Mouse (Mus musculus): ENCODE data around the gene Trafd1. TPM values are rescaled to one million over a fixed set of nuclear protein-coding genes. Genes with fewer than 3 reads are reported as not detected.
"Not testable (repeated sequence)": the region's sequence is repeated elsewhere in the genome, so short reads cannot be mapped to it uniquely, and the experiment has no call there.

Trafd1 gene
- total and polyA plus RNA-seq, 3 experiments, result 13.2 to 20.3 (median 17.5) TPM

DNA sequence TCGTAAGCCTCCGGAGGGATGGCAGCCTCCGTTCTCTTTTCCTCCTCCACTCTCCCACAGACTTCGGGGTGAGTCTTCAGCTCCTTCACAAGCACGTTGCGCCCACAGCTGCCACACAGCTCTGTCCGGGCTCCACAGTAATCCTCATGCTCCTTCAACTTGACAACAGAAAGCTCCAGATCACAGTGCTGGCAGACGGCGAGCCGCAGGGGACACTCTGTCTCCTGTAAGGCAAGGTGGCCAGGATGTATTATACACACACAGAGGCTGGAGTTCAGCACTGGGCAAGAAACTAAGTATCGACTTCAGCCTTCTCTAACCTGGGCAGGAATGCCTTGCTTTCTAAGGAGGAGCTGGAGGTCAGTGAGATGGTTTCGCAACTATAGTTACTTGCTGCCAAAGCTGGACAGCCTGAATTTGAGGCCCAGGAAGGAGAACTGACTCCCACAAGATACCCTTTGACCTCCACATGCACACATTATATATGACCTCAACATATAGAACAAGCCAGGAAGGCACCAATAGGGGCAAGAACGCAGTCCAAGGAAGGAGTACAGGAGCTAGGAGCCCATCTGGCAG lies 6.7 kb downstream of the Trafd1 start:
- H3K4me1 ChIP-seq (ENCODE audit: insufficient read depth, low read depth, low read length), result peaks cover under 1% of the 10 kb centered on the region
- peaks cover 7% of the 10 kb centered on the region for H3K9me3 ChIP-seq (replicated peaks)
- no peak for TF ChIP-seq POLR2AphosphoS5 (IDR thresholded peaks at IDR 0.05; ENCODE audit: insufficient replicate concordance, low read depth, low read length)
- no peak for TF ChIP-seq CTCF (IDR thresholded peaks at IDR 0.05; ENCODE audit: low read depth, low read length)
- TF ChIP-seq GATA2 (IDR thresholded peaks at IDR 0.05; ENCODE audit: borderline replicate concordance, low read depth, low read length), result no peak
- no peak for TF ChIP-seq GATA1 (IDR thresholded peaks at IDR 0.05; ENCODE audit: borderline replicate concordance, low read length)
- ATAC-seq (ENCODE audit: extremely low read depth, insufficient number of reproducible peaks, low FRiP score, poor library complexity, severe bottlenecking) (no peak), DNase-seq (ENCODE audit: low spot score) (no peak)
- peaks cover 86% of the 10 kb centered on the region for H3K36me3 ChIP-seq (replicated peaks)
- H3K4me3 ChIP-seq (ENCODE audit: low read depth, low read length), result no peak overlapping the region
- H3K27me3 ChIP-seq (ENCODE audit: insufficient read depth, low read length), result no peaks in the 10 kb centered on the region

DNA sequence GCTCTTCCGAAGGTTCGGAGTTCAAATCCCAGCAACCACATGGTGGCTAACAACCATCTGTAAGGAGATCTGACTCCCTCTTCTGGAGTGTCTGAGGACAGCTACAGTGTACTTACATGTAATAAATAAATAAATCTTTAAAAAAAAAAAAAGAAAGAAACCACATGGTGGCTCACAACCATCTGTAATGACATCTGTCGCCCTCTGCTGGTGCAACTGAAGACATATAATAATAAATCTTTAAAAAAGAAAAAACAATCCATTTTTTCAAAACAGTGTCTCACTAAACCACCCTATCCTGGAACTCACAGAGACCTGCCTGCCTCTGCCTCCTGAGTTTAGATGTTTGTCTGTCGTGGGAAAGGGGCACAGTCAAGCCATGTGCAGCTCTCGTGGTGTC lies 8.5 kb downstream of the Trafd1 start:
- H3K27me3 ChIP-seq (ENCODE audit: insufficient read depth, low read length); H3K4me1 ChIP-seq (ENCODE audit: insufficient read depth, low read depth, low read length); DNase-seq (ENCODE audit: low spot score); H3K4me3 ChIP-seq (ENCODE audit: low read depth, low read length); ATAC-seq (ENCODE audit: extremely low read depth, insufficient number of reproducible peaks, low FRiP score, poor library complexity, severe bottlenecking); H3K9me3 ChIP-seq (replicated peaks): not testable (repeated sequence)
- peaks cover 91% of the 10 kb centered on the region for H3K36me3 ChIP-seq (replicated peaks)

DNA sequence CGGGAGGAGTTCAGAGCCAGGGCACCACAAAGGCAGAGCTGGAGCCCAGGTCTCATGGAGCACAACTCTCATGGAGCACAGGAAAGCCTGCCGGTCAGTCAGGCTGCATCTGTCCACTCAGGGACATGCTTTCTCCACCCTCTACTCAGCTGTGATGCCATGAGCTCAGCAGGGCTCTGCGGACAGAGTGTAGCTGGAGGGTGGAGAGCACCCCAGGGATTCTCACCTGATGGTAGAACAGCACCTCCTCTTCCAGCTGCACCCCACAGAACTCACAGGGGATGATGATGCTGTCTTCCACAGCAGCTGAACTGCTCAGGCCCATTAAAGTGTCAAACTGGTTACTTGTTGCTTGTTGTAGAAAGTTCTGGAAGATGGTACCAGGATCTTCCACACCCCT lies 10.6 kb downstream of the Trafd1 start:
- peaks cover 88% of the 10 kb centered on the region for H3K36me3 ChIP-seq (replicated peaks)
- no peaks in the 10 kb centered on the region for H3K27me3 ChIP-seq (ENCODE audit: insufficient read depth, low read length)
- ATAC-seq (ENCODE audit: extremely low read depth, insufficient number of reproducible peaks, low FRiP score, poor library complexity, severe bottlenecking), result no peak
- no peak for DNase-seq (ENCODE audit: low spot score)
- H3K4me1 ChIP-seq (ENCODE audit: insufficient read depth, low read depth, low read length), result peaks cover 3% of the 10 kb centered on the region; the same call in 1 of the 2 replicates
- H3K9me3 ChIP-seq (replicated peaks), result no peaks in the 10 kb centered on the region
- no peak overlapping the region for H3K4me3 ChIP-seq (ENCODE audit: low read depth, low read length)
- TF ChIP-seq GATA2 (IDR thresholded peaks at IDR 0.05; ENCODE audit: borderline replicate concordance, low read depth, low read length), result no peak
- TF ChIP-seq TAL1 (conservative IDR thresholded peaks at IDR 0.05; ENCODE audit: low read depth, low read length), result no peak
- no peak for TF ChIP-seq GATA1 (IDR thresholded peaks at IDR 0.05; ENCODE audit: borderline replicate concordance, low read length)
- no peak for TF ChIP-seq CTCF (IDR thresholded peaks at IDR 0.05; ENCODE audit: low read depth, low read length)
- TF ChIP-seq POLR2AphosphoS5 (IDR thresholded peaks at IDR 0.05; ENCODE audit: insufficient replicate concordance, low read depth, low read length), result no peak

DNA sequence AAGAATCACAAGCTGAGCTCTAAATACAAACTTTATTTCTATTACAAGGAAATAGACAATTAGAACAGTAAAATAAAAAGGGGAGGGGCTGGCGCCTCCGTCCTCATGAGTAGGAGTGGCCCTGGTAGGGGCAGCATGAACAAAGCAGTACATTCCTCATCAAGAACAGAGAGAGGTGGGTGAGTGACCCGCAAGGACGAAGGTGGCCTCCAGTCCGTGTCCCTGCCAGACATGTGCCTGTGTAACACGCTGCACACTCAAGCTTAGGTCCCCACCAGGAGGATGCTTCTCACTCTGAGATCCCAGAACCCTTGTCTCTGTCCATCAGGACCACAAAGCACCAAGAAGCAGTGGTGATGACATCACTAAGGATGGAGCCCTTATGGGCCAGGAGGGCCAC lies 13.7 kb downstream of the Trafd1 start:
- no peak for DNase-seq (ENCODE audit: low spot score)
- Histone ChIP-seq H3K4me3 (ENCODE audit: low read depth, low read length) (no peak overlapping the region), H3K4me1 (ENCODE audit: insufficient read depth, low read depth, low read length) (peaks cover 4% of the 10 kb centered on the region; the same call in 1 of the 2 replicates), H3K36me3 (replicated peaks) (peaks cover 90% of the 10 kb centered on the region), H3K27me3 (ENCODE audit: insufficient read depth, low read length) (no peaks in the 10 kb centered on the region), H3K9me3 (replicated peaks) (no peaks in the 10 kb centered on the region)
- no peak for ATAC-seq (ENCODE audit: extremely low read depth, insufficient number of reproducible peaks, low FRiP score, poor library complexity, severe bottlenecking)
- no peak for TF ChIP-seq TAL1 (conservative IDR thresholded peaks at IDR 0.05; ENCODE audit: low read depth, low read length)
- no peak for TF ChIP-seq GATA1 (IDR thresholded peaks at IDR 0.05; ENCODE audit: borderline replicate concordance, low read length)
- TF ChIP-seq POLR2AphosphoS5 (IDR thresholded peaks at IDR 0.05; ENCODE audit: insufficient replicate concordance, low read depth, low read length), result no peak

DNA sequence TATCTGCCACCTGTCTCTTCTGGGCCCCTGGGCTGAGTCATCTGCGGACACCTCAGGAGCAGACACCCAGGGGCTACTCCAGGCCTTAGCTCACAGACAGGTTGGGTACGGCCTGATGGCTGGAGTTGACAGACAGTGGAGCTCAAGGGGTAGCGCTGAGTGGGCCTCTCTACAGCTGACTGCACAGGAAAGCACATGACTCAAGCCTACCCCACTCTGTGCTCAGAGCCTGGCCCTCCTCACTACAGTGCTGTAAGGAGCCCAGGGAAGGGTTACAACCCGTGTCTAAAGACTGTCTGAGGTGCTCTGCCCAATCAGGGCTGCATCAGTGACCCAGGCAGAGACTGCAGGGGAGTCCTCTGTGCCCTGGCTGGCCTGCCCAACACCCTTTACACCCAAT lies 18.2 kb downstream of the Trafd1 start:
- ATAC-seq (ENCODE audit: extremely low read depth, insufficient number of reproducible peaks, low FRiP score, poor library complexity, severe bottlenecking) (no peak), DNase-seq (ENCODE audit: low spot score) (no peak)
- Histone ChIP-seq H3K9me3 (replicated peaks) (no peaks in the 10 kb centered on the region), H3K36me3 (replicated peaks) (peaks cover 96% of the 10 kb centered on the region), H3K4me1 (ENCODE audit: insufficient read depth, low read depth, low read length) (peaks cover 4% of the 10 kb centered on the region; the same call in 1 of the 2 replicates), H3K27me3 (ENCODE audit: insufficient read depth, low read length) (peaks cover 2% of the 10 kb centered on the region; the same call in 1 of the 2 replicates), H3K4me3 (ENCODE audit: low read depth, low read length) (no peak overlapping the region)
- TF ChIP-seq GATA1 (IDR thresholded peaks at IDR 0.05; ENCODE audit: borderline replicate concordance, low read length), result no peak
- no peak for TF ChIP-seq POLR2AphosphoS5 (IDR thresholded peaks at IDR 0.05; ENCODE audit: insufficient replicate concordance, low read depth, low read length)
- no peak for TF ChIP-seq CTCF (IDR thresholded peaks at IDR 0.05; ENCODE audit: low read depth, low read length)
- no peak for TF ChIP-seq GATA2 (IDR thresholded peaks at IDR 0.05; ENCODE audit: borderline replicate concordance, low read depth, low read length)
- TF ChIP-seq TAL1 (conservative IDR thresholded peaks at IDR 0.05; ENCODE audit: low read depth, low read length), result no peak

DNA sequence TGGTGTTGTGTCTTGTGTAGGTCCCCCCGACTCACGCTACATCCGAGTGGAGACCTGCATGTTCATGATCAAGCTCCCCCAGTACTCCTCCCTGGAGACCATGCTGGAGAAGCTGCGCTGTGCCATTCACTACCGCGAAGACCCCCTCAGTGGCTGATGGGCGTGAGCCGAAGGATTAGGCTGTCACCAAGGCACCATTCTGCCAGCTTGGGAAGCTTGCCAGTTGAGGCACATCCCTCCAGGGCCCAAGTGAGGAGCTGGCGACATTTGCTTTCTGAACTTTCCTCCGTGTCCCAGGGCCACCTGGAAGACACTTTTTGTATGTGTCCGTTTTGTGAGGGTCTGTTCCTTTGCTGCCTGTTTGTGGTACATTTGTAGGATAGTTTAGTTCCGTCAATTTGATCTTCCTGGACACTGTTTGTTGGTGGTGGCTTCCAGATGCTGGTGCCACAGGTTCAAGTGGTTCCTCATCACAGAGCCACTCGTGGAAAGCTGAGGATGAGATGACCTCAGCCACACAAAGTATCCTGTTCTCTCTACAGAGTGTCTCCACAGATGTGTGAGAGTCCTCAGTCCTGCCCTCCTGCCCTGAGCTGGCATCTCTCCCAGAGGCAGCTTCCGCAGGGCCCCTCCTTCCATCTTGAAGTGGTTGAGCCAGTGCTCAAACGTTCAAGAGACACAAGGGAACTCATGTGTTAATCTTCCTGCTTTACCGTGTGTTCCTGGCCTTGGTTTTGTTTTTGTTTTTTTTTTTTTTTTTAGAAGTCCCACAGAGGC lies 18.8 kb downstream of the Trafd1 start:
- DNase-seq (ENCODE audit: low spot score) (no peak), ATAC-seq (ENCODE audit: extremely low read depth, insufficient number of reproducible peaks, low FRiP score, poor library complexity, severe bottlenecking) (no peak)
- Histone ChIP-seq H3K9me3 (replicated peaks) (no peaks in the 10 kb centered on the region), H3K4me1 (ENCODE audit: insufficient read depth, low read depth, low read length) (peaks cover 4% of the 10 kb centered on the region; the same call in 1 of the 2 replicates), H3K36me3 (replicated peaks) (peaks cover 96% of the 10 kb centered on the region), H3K4me3 (ENCODE audit: low read depth, low read length) (no peak overlapping the region), H3K27me3 (ENCODE audit: insufficient read depth, low read length) (peaks cover 2% of the 10 kb centered on the region; the same call in 1 of the 2 replicates)
- TF ChIP-seq POLR2AphosphoS5 (IDR thresholded peaks at IDR 0.05; ENCODE audit: insufficient replicate concordance, low read depth, low read length) (no peak), CTCF (IDR thresholded peaks at IDR 0.05; ENCODE audit: low read depth, low read length) (no peak), GATA2 (IDR thresholded peaks at IDR 0.05; ENCODE audit: borderline replicate concordance, low read depth, low read length) (no peak), GATA1 (IDR thresholded peaks at IDR 0.05; ENCODE audit: borderline replicate concordance, low read length) (no peak), TAL1 (conservative IDR thresholded peaks at IDR 0.05; ENCODE audit: low read depth, low read length) (no peak)

All from G1E (cell line).